Mouse (Mus musculus) midbrain, embryonic 16.5 days (tissue): ENCODE results near the gene Capn11. TPM values are rescaled to one million over a fixed set of nuclear protein-coding genes. Genes with fewer than 3 reads are reported as not detected.

Source experiments
- ATAC-seq: fragments of 200-750 bp; cut with Nextera tagmentation; 2 replicates; pipeline ENCODE4 v1.8.0; 2017; ENCODE audit warnings: moderate TSS enrichment
- H3K27ac ChIP-seq: fragments of 300-500 bp; sonication (generic); 2 replicates; pipeline ENCODE4 v1.5.1; 2014; ENCODE audit warnings: mild to moderate bottlenecking, low read length, mixed read lengths
- H3K27me3 ChIP-seq: fragments of 300-500 bp; sonication (generic); 2 replicates; pipeline ENCODE4 v1.6.1; 2014; ENCODE audit warnings: low read depth, low read length, mixed read lengths; ENCODE audit not compliant: control insufficient read depth, insufficient read depth
- H3K36me3 ChIP-seq: fragments of 300-500 bp; sonication (generic); 2 replicates; pipeline ENCODE4 v1.6.1; 2014; ENCODE audit warnings: mild to moderate bottlenecking, low read length, moderate library complexity, mixed read lengths; ENCODE audit not compliant: control insufficient read depth, insufficient read depth
- H3K4me1 ChIP-seq: fragments of 300-500 bp; sonication (generic); 2 replicates; pipeline ENCODE4 v1.6.1; 2014; ENCODE audit warnings: mild to moderate bottlenecking, low read length, mixed read lengths; ENCODE audit not compliant: control insufficient read depth, insufficient read depth
- H3K4me2 ChIP-seq: fragments of 300-500 bp; sonication (generic); 2 replicates; pipeline ENCODE4 v1.6.1; 2014; ENCODE audit warnings: mild to moderate bottlenecking, low read length, mixed read lengths
- H3K4me3 ChIP-seq: fragments of 300-500 bp; sonication (generic); 2 replicates; pipeline ENCODE4 v1.5.1; 2014; ENCODE audit warnings: low read depth, mild to moderate bottlenecking, low read length, moderate library complexity, mixed read lengths
- H3K9ac ChIP-seq: fragments of 300-500 bp; sonication (generic); 2 replicates; pipeline ENCODE4 v1.6.1; 2014; ENCODE audit warnings: low read depth, low read length, mixed read lengths
- H3K9me3 ChIP-seq: fragments of 300-500 bp; sonication (generic); replicated peaks from 2 replicates; pipeline ENCODE4 v1.6.1; 2014; ENCODE audit warnings: mild to moderate bottlenecking, low read length, mixed read lengths; ENCODE audit not compliant: control insufficient read depth, poor library complexity, severe bottlenecking
- WGBS: fragments of 180-500 bp; shearing (Covaris S2); extraction: QIAGEN DNeasy Blood & Tissue Kit; methylation state at CpG from one replicate; pipeline ENCODE4 v1.1.7; 2014; 5-methylcytosine and 5-hydroxymethylcytosine counted together
- polyA plus RNA-seq: library from polyadenylated mRNA; unstranded; fragments of >200 nt; fragmentation: Nextera tagmentation; extraction: Ambion mirVana; gene quantifications from 2 replicates; pipeline ENCODE4 v1.2.1, GENCODE M21; 2015

Gene Capn11
- polyA plus RNA-seq, 1 experiment from 2014 or later: 0.89 TPM

- Histone ChIP-seq H3K9ac (peak overlapping the region; percentile 98), H3K4me1 (peaks cover 35% of the 10 kb centered on the region), H3K4me3 (peak overlapping the region; percentile 68), H3K4me2 (peak overlapping the region; percentile 84), H3K9me3 (no peaks in the 10 kb centered on the region), H3K36me3 (no peaks in the 10 kb centered on the region), H3K27me3 (no peaks in the 10 kb centered on the region), H3K27ac (peak overlapping the region; percentile 94)
- peak; percentile 60 for ATAC-seq
- under 1% methylated on average over 57 of the region's 58 CpGs for WGBS
These were observed 26.3 kb upstream of the Capn11 start for GRCm38 (mm10) chr17:45685171-45686092.

GRCm38 (mm10) chr17:45684667-45685131 lies 25.6 kb upstream of the Capn11 start:
- H3K4me1 ChIP-seq: peaks cover 36% of the 10 kb centered on the region
- peak overlapping the region; percentile 68 for H3K4me3 ChIP-seq
- peak; percentile 30; the same call in 1 of the 2 replicates for ATAC-seq
- H3K36me3 ChIP-seq: no peaks in the 10 kb centered on the region
- H3K9ac ChIP-seq: peak overlapping the region; percentile 98
- H3K9me3 ChIP-seq: no peaks in the 10 kb centered on the region
- no peaks in the 10 kb centered on the region for H3K27me3 ChIP-seq
- WGBS: 21% methylated on average over 14 of the region's 14 CpGs
- H3K27ac ChIP-seq: peak overlapping the region; percentile 94
- peak overlapping the region; percentile 84 for H3K4me2 ChIP-seq

- H3K27me3 ChIP-seq: no peaks in the 10 kb centered on the region
- ATAC-seq: no peak
- H3K4me2 ChIP-seq: no peak overlapping the region
- H3K27ac ChIP-seq: no peak overlapping the region
- peaks cover 36% of the 10 kb centered on the region for H3K4me1 ChIP-seq
- H3K9ac ChIP-seq: no peak overlapping the region
- no peak overlapping the region for H3K4me3 ChIP-seq
- WGBS: 94% methylated on average over 4 of the region's 4 CpGs
- no peaks in the 10 kb centered on the region for H3K9me3 ChIP-seq
- H3K36me3 ChIP-seq: no peaks in the 10 kb centered on the region; the same call in 1 of the 2 replicates
These were observed 23.7 kb upstream of the Capn11 start for GRCm38 (mm10) chr17:45682843-45683242.

- H3K27me3 ChIP-seq: no peaks in the 10 kb centered on the region
- peaks cover 6% of the 10 kb centered on the region for H3K36me3 ChIP-seq
- ATAC-seq: no peak
These were observed 22.5 kb upstream of the Capn11 start for GRCm38 (mm10) chr17:45681588-45681987.

GRCm38 (mm10) chr17:45680391-45680980 lies 21.4 kb upstream of the Capn11 start:
- H3K4me1 ChIP-seq: peaks cover 24% of the 10 kb centered on the region
- 52% methylated on average over 8 of the region's 8 CpGs for WGBS
- H3K27me3 ChIP-seq: no peaks in the 10 kb centered on the region
- peak overlapping the region; percentile 64 for H3K9ac ChIP-seq
- peak; percentile 84 for ATAC-seq
- peak overlapping the region; percentile 56 for H3K4me2 ChIP-seq
- peaks cover 8% of the 10 kb centered on the region for H3K36me3 ChIP-seq
- H3K9me3 ChIP-seq: no peaks in the 10 kb centered on the region
- H3K4me3 ChIP-seq: peak overlapping the region; percentile 21; the same call in 1 of the 2 replicates
- peak overlapping the region; percentile 83 for H3K27ac ChIP-seq

More at GRCm38 (mm10) chr17:45681588-45681987, 22.5 kb upstream of the Capn11 start:
- H3K4me1 ChIP-seq: peaks cover 24% of the 10 kb centered on the region
- H3K27ac ChIP-seq: no peak overlapping the region
- no peak overlapping the region for H3K4me2 ChIP-seq
- H3K9ac ChIP-seq: no peak overlapping the region
- H3K4me3 ChIP-seq: no peak overlapping the region
- H3K9me3 ChIP-seq: no peaks in the 10 kb centered on the region
- WGBS: 100% methylated on average over 1 of the region's 1 CpGs

- Histone ChIP-seq H3K4me2 (no peak overlapping the region), H3K4me1 (peaks cover 8% of the 10 kb centered on the region; the same call in 1 of the 2 replicates), H3K36me3 (peaks cover 18% of the 10 kb centered on the region), H3K4me3 (no peak overlapping the region), H3K27ac (no peak overlapping the region), H3K9ac (no peak overlapping the region), H3K9me3 (no peaks in the 10 kb centered on the region), H3K27me3 (no peaks in the 10 kb centered on the region)
- 37% methylated on average over 7 of the region's 7 CpGs for WGBS
- ATAC-seq: no peak
These were observed 19.0 kb upstream of the Capn11 start for GRCm38 (mm10) chr17:45678106-45678505.

GRCm38 (mm10) chr17:45672598-45672997 lies 13.5 kb upstream of the Capn11 start:
- Histone ChIP-seq H3K4me2 (no peak overlapping the region), H3K9ac (no peak overlapping the region), H3K27me3 (no peaks in the 10 kb centered on the region), H3K4me3 (no peak overlapping the region), H3K27ac (no peak overlapping the region), H3K4me1 (no peaks in the 10 kb centered on the region), H3K36me3 (peaks cover 50% of the 10 kb centered on the region), H3K9me3 (no peaks in the 10 kb centered on the region)
- no peak for ATAC-seq
- WGBS: 91% methylated on average over 2 of the region's 2 CpGs

- ATAC-seq: no peak
- no peaks in the 10 kb centered on the region for H3K27me3 ChIP-seq
- 94% methylated on average over 1 of the region's 1 CpGs for WGBS
These were observed 12.7 kb upstream of the Capn11 start for GRCm38 (mm10) chr17:45671821-45672220.

GRCm38 (mm10) chr17:45667986-45668385 lies 8.9 kb upstream of the Capn11 start:
- H3K27me3 ChIP-seq: no peaks in the 10 kb centered on the region
- H3K4me1 ChIP-seq: 0 out of 2 replicates have a peak, but pooled peaks cover 5% of the 10 kb centered on the region
- ATAC-seq: no peak
- H3K4me3 ChIP-seq: no peak overlapping the region
- WGBS: 89% methylated on average over 10 of the region's 10 CpGs
- peaks cover 53% of the 10 kb centered on the region for H3K36me3 ChIP-seq
- H3K9me3 ChIP-seq: no peaks in the 10 kb centered on the region
- H3K4me2 ChIP-seq: no peak overlapping the region
- no peak overlapping the region for H3K9ac ChIP-seq
- no peak overlapping the region for H3K27ac ChIP-seq

More at GRCm38 (mm10) chr17:45671821-45672220, 12.7 kb upstream of the Capn11 start:
- Histone ChIP-seq H3K36me3 (peaks cover 50% of the 10 kb centered on the region), H3K4me2 (no peak overlapping the region), H3K4me1 (no peaks in the 10 kb centered on the region), H3K27ac (no peak overlapping the region), H3K9ac (no peak overlapping the region), H3K9me3 (no peaks in the 10 kb centered on the region), H3K4me3 (no peak overlapping the region)
